Mouse (Mus musculus): ENCODE measurements around the gene Prpf3. TPM values are rescaled to one million over a fixed set of nuclear protein-coding genes. Genes with fewer than 3 reads are reported as not detected.
"Not testable (repeated sequence)": the region's sequence is repeated elsewhere in the genome, so short reads cannot be mapped to it uniquely, and the experiment has no call there.

Prpf3 gene
- total RNA-seq (2021) = 10 to 100 TPM; 24.4 to 27.8 TPM

DNA sequence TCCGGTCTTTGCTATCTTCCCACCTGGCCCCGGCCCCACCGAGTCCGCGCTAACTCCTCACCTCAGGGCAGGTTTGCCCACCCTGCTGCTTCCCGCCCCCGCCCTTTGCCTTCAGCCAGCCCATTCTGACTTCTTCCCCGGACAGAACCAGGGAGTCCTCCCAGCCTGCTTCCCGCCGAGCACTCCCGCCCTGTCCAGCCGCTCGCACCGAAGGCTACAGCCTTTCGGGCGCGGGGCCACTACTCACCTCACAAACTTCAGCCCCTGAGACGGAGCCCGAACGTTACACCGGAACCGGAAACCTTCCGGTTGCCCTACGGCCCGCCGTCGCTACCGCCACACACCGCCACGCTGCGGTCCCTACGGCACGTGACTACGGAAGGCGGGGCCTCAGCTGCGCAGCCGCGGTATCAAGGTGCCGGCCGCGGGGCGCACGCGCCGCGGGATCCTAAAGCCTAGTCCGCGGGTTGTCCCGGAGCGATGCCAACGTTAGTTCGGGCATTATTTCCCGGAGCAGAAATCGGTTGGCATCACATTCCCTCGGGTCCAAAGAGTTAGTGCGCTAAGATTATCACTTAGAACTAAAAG lies at the start of gene Prpf3:
Prpf3 (minus strand) TSS at position 384 of the 588 bp plus-strand sequence.
- peak; percentile 90 to 96 for DNase-seq (ENCODE audit: extremely low spot score in 1 of 2, low spot score in 2 of 2)
- intact Hi-C loops (cut with DNase I) = no loop called here

DNA sequence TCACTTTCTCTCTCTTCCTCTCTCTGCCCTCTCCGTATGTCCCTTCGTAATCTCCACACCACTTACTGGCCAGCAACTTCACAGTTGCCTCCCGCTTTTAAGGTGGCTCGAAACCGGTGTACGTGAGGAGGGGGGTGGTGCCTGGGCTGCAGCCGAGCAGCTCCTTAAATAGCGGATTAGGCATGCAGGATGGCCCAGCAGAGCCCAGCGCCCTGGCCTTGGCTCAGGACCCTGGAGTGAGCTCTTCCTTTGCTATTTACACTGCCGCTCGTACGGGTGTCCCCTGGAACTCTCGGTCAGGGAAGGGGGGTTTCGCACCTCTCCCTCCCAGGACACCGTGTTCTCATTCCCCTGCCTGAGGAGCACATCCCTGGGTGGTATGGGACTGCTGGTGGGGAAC lies 48.9 kb upstream of the Prpf3 start, which contains the start of gene Car14:
Car14 (minus strand) TSS at position 124 of the 400 bp plus-strand sequence.
- peak in 1 of 2 experiments; percentile 50 for DNase-seq (ENCODE audit: extremely low spot score in 1 of 2, low spot score in 2 of 2)
- intact Hi-C loops (cut with DNase I) = no loop called here

DNA sequence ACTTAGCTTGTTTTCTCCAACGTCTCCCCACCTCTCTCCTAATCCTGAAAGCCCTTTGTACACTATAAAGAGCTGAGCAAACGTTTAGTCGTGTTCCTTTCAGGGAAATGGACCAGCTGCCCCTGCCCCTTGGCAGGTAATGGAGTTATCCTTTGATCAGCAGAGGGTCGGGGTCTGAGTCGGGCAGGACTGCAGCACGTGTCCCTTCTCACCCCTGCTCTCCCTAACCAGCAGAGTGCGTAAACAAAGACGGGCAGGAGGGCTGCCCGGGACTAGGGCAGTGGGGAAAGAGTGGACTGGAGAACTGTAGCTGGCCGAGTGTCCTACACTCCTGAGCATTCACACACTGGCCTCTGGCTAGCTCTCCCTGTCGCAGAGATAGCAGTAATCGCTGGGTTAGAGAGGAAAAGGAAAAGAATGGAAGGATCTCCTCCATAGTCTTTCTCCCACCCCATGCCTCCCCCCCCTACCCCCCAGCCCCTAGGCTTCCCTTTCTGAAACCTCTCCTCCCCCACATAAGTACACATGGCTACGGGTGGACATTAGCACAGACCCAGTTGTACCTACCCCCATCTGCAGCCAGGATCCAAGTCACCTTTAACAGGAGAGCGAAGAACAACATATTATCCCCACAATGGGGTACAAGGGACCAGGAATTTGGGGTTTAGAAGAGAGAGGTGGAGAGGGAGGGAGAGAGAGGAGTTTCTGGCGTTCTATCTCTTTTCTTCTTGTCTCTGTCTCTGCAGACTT lies 48.2 kb upstream of the Prpf3 start:
- intact Hi-C loops (cut with DNase I) = no loop called here
- no peak for DNase-seq (ENCODE audit: extremely low spot score in 1 of 2, low spot score in 2 of 2)

- no peak for DNase-seq (ENCODE audit: extremely low spot score in 1 of 2, low spot score in 2 of 2)
- intact Hi-C loops (cut with DNase I) = no loop called here
Observed at GRCm38 (mm10) chr3:95902643-95903042, 47.0 kb upstream of the Prpf3 start.

DNA sequence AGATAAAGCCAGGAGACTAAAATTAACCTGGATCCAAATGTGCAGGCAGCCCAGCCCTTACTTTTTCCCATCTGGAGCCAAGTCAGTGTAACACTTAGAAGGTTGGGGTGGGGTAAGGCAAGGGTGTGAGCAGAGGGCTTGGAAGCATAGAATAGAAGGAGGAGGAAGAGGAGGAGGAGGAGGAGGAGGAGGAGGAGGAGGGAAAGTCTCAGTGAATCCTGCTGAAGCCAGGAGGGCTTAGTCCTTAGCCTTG lies 46.6 kb upstream of the Prpf3 start:
- DNase-seq (ENCODE audit: extremely low spot score in 1 of 2, low spot score in 2 of 2) = no peak
- intact Hi-C loops (cut with DNase I) = no loop called here

GRCm38 (mm10) chr3:95901616-95902372 lies 46.1 kb upstream of the Prpf3 start:
- intact Hi-C loops (cut with DNase I) = no loop called here
- no peak for DNase-seq (ENCODE audit: extremely low spot score in 1 of 2, low spot score in 2 of 2)

DNA sequence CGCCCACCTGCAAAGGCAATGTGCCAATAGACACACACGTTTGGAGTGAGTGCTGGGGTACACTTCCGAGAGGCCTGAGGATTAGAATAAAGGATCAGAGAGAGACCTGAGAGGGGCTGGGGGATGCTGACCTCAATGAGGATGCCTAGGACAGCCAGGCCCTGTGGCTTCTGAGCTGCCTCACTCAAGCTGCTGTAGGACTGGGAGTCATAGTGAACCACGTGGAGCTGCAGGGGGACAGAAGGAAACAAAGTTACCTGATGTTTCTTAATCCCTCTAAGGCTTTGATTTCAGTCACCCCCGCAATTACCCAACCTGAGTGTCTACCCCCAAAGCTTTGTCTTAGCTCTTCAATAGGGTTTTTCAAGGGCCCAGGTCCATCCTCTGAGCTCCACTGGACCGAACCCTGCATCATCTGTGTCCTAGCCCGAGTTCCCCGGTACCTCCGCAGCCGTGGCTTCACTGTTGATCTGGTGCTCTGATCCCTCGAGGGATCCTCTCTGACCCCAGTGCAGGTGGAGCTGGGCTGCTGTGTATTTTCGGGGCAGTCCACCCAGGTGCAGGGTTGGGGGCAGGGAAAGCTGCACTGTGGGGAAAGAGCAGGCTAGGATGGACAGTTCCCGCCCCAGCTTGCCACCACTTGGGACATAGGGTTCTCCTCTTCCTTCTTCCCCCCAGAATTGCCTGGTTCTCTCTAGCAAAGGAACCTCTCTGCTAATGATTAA lies 44.3 kb upstream of the Prpf3 start:
- intact Hi-C loops (cut with DNase I) = no loop called here
- no peak for DNase-seq (ENCODE audit: extremely low spot score in 1 of 2, low spot score in 2 of 2)

DNA sequence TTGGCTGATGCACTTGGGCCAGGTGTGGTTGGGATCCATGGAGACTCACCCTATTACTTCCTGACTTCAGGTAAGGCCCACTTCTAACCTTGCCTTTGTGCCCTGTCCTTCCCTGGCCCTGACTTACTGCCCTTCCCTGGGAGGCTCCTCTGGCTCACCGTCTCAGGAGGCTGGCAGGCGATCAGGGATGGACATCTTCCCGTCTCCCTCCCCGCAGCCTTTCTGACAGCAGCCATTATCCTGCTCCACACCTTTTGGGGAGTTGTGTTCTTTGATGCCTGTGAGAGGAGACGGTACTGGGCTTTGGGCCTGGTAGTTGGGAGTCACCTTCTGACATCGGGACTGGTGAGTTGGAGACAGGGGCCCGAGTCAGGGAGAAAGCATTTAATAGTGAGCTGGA lies 39.8 kb upstream of the Prpf3 start:
- intact Hi-C loops (cut with DNase I); DNase-seq (ENCODE audit: extremely low spot score in 1 of 2, low spot score in 2 of 2): not testable (repeated sequence)

GRCm38 (mm10) chr3:95894317-95895160 lies 38.9 kb upstream of the Prpf3 start:
- intact Hi-C loops (cut with DNase I) = no loop called here

DNA sequence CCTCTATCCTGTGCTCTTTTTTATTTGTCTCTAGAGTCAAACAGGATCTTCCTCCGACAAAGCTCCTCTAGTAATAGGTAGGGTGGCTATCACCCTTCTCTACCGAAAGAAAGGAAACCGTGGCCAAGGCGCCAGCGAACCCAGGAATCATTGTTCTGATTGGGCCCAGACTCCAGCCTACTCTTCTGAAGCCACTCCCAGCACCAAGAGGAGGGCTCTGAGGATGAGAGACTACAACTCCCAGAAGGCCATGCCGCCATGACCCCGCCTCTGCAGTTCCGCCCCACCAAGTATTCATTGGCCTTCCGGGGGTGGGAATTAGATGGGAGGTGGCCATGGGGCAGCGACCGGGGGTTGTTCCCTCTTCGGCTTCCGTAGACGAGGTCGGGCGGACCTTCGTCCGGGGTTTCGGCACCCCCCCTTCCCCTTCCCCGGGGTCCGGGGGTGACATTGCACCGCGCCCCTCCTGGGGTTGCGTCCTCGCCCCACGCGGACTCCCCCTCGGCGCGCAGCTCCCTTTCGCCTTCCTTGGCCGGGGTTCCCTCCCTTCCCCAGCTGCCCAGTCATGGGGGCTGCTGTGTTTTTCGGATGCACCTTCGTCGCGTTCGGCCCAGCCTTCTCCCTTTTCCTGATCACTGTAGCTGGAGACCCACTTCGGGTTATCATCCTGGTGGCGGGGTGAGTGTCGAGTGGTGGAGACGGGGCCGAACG lies 38.1 kb upstream of the Prpf3 start, which contains the start of gene Aph1a:
Aph1a (plus strand) TSS at position 364 of the 711 bp plus-strand sequence.
- peak; percentile 97 to 98 for DNase-seq (ENCODE audit: extremely low spot score in 1 of 2, low spot score in 2 of 2)
- intact Hi-C loops (cut with DNase I) = not testable (repeated sequence)

More at GRCm38 (mm10) chr3:95894317-95895160, 38.9 kb upstream of the Prpf3 start:
- DNase-seq (ENCODE audit: extremely low spot score in 1 of 2, low spot score in 2 of 2) = peak in 1 of 2 experiments; percentile 81

DNA sequence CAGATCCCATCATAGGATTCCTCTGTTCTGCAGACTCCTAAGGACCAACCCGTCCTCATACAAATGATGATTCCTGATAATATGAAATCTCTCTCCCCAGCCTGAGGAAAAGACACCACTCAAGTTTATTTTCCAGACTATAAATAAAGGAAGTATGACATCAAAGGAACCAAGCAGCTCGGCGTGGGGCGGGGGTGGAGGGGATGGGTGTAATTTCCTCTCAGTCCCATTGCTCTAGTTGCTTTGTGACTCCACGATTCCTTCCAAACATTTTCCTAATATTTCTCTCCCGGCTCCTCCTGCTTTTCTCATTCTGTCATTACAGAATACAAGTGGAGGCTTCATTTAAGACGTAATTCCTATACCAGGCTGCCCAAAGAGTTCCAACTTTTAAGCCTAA lies 37.4 kb upstream of the Prpf3 start:
- DNase-seq (ENCODE audit: extremely low spot score in 1 of 2, low spot score in 2 of 2) = peak in 1 of 2 experiments; percentile 68

GRCm38 (mm10) chr3:95892066-95893052 lies 36.7 kb upstream of the Prpf3 start:
- intact Hi-C loops (cut with DNase I) = no loop called here

More for the DNA sequence above, 37.4 kb upstream of the Prpf3 start:
- intact Hi-C loops (cut with DNase I) = no loop called here

GRCm38 (mm10) chr3:95891211-95892065 lies 35.8 kb upstream of the Prpf3 start, which contains the start of gene BC028528:
BC028528 (minus strand) TSS chr3:95892005.
- DNase-seq (ENCODE audit: extremely low spot score in 1 of 2, low spot score in 2 of 2) = peak in 1 of 2 experiments; percentile 81
- intact Hi-C loops (cut with DNase I) = no loop called here

More at GRCm38 (mm10) chr3:95892066-95893052, 36.7 kb upstream of the Prpf3 start:
- no peak for DNase-seq (ENCODE audit: extremely low spot score in 1 of 2, low spot score in 2 of 2)

DNA sequence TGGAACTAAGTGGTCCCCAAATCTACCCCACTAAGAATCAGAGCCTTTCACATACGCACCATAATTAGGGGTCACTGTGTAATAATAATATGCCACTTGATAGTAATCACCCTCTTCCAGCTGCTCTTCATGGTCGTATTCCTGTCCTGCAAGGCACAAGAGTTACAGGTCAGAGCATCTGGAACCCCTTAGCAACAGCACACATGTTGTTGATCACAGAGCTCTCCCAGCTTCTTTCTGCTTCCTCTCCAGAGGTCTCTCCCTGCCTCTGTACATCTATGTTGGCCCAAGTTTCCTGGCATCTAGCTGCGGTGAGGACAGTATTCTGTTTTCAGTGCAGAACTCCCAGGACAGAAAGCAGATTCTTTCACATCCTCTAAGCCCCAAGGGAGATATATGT lies 34.0 kb upstream of the Prpf3 start:
- intact Hi-C loops (cut with DNase I) = no loop called here

DNA sequence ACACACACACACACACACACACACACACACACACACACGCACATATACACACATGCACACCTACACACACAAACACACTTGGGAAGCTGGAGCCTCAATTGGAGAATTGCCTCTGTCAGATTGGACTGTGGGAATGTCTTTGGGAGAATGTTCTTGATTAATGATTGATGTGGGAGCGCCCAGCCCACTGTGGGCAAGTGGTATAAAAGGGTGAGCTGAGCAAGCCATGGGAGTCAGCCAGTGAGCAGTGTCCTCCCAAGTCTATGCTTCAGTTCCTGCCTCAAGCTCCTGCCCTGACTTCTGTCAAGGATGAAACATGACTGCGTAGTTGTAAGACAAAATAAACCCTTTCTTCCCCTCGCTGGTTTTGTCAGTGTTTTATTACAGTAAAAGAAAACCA lies 31.9 kb upstream of the Prpf3 start:
- intact Hi-C loops (cut with DNase I) = no loop called here
- DNase-seq (ENCODE audit: extremely low spot score in 1 of 2, low spot score in 2 of 2) = no peak

More for the DNA sequence above, 34.0 kb upstream of the Prpf3 start:
- DNase-seq (ENCODE audit: extremely low spot score in 1 of 2, low spot score in 2 of 2) = no peak
